Mouse (Mus musculus): ENCODE measurements around the gene Rhof.

Gene Rhof

DNA sequence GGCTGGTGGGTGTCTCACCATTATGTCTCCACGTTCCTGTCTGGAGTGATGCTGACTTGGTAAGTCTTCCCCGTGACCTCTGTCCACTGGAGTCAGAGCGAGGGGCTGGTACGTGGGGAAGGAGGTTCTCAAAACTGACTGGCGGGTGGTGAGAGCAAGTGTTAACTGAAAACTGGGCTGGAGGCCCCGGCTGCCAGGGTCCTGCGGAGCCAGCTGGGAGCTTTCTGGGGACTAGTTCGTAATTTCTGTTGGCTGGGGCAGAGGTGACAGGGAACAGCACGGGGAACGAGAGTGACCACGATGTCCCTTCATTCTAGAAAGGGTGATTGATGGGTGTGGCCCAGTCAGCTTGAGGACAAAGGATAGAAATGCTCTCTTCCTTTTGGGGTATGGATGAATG is 18.4 kb downstream of the Rhof start:
- no peak for DNase-seq (ENCODE audit: low read depth, low spot score)

GRCm38 (mm10) chr5:123110296-123110721 is 22.2 kb downstream of the Rhof start:
- DNase-seq (ENCODE audit: low read depth, low spot score) = no peak

DNA sequence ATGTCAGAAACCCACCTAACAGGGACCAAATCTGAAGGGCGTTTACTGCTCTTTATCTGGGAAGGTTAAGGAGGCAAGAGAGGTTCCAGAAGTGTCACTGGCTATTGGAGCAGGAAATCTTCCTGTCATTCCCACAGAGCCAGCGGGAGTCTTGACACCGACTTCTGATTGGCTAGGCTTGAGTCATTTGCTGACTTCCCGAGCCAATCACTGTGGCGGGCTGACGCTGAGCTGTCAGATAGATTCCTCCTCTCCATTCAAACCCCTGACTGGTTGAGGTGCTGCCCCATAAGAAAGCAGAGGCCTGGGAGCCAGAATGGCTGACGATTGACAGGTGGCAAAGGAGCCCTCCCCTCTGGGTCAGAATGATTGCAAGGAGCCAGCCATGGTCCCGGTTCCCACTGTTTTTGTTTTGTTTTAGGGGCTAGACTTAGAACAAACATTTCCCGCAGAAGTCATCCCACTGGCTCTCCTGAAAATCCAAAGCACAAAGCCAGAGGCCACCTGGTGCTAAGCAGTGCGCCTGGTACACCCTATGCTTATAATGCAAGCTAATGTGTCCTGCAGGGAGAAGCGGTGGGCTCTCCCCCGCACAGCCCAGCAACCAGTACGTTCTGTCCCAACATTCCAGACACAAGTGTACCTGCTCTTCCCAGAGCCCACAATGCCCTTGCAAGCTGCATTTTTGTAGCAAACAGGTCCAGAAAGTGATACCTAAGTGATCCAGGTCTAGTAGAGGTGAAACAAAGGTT is 22.9 kb downstream of the Rhof start:
- DNase-seq (ENCODE audit: low read depth, low spot score) = no peak

DNA sequence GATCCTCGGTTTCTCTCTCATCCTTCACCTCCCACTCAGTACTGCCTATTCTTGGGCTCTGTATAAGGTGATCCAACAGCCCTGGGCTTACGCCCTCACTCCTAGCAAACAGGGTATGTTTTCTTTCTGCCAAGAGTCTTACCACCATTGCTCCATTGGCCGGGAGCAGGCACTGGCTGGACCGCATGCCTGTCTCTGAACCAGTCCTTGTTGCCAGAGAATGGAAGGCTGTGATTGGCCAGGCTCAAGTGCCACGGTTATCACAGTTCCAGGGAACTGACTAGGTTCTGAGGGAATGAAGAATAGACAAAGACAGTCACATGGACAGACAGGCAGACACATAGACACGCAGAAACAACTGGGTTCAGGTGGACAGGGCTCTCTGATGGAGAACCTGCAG is 27.7 kb downstream of the Rhof start:
- DNase-seq (ENCODE audit: low read depth, low spot score) = no peak

GRCm38 (mm10) chr5:123103556-123103955 is 28.9 kb downstream of the Rhof start:
- no peak for DNase-seq (ENCODE audit: low read depth, low spot score)

DNA sequence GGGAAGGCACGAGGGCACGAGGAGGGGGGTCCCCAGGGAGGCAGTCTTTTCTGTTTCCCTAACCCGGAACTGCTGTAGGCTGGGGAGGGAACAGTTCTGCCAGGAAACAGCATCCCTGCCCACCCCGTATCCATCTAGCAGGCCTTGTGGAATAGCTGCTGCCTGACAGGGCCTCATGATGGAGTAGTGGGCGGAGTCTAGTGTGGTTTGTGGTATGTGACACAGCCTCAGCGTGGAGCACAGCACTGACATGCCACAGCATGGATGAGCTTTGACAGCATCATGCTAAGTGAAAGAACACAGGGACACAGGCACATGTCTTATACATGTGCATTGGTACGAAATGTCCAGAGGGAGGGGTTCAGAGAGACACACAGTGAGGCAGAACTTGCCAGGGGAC is 30.1 kb downstream of the Rhof start:
- peak; percentile 76 for DNase-seq (ENCODE audit: low read depth, low spot score)

- no peak for DNase-seq (ENCODE audit: low read depth, low spot score)
These were observed 34.0 kb downstream of the Rhof start for GRCm38 (mm10) chr5:123098487-123098886.

- DNase-seq (ENCODE audit: low read depth, low spot score) = no peak
These were observed 36.2 kb downstream of the Rhof start for GRCm38 (mm10) chr5:123096299-123096698.

DNA sequence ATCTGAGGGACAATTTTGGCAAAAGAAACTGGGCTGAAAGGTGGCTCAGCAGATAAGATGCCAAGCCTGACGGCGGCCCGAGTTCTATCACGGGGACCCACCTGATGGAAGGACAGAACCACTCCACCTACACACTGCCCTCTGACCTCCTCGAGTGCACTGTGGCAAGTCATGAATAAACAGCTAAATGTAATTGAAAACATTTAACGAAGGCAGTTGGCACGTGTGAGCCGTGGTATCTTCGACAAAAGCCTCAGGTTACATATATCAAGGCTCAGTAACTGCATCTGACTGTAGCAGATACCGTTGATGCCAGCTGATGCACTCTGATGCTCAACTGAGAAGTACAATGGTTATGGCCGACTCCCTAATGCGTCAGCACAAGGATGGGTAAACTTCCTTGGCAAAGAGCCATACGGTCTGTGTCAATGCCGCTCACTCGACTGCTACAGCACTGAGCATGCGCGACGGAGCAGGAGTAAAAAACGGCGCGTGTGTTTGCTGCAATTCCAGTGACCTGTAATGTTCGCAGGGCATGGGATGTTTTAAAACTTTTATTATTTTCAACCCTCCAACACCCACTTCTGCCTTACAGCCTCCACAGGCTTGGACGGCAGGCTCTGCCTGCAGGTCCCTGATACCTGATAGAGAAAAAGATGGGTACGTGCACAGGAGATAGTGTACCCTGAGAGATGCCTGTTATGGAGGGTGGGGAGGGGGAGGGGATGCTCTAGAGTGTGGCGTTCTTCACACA is 38.1 kb downstream of the Rhof start:
- no peak for DNase-seq (ENCODE audit: low read depth, low spot score)

GRCm38 (mm10) chr5:123093077-123093633 is 39.3 kb downstream of the Rhof start:
- DNase-seq (ENCODE audit: low read depth, low spot score) = no peak

GRCm38 (mm10) chr5:123090560-123091306 is 41.8 kb downstream of the Rhof start:
- DNase-seq (ENCODE audit: low read depth, low spot score) = no peak

DNA sequence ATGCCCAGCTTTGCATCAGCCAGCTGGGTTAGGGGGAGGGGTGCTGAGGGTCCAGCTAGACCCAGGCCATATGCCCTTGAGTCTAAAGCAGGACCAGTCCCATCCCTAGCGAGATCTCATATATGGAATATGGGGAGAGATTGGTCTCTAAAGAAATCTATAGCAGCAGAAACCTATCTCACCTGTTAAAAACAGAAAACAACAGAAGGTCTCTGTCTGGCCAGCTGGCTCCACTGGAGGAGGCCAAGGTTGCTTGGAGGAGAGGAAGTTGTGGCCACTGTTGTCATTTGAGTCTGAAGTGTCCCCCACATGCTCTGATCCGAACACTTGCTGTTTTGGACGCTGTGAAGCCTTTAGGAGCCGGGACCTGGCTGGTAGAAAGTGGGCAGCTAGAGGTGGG is 43.7 kb downstream of the Rhof start:
- no peak for DNase-seq (ENCODE audit: low read depth, low spot score)

- DNase-seq (ENCODE audit: low read depth, low spot score) = no peak
These were observed 46.0 kb downstream of the Rhof start for GRCm38 (mm10) chr5:123086501-123086900.

GRCm38 (mm10) chr5:123083340-123084050 is 49.0 kb downstream of the Rhof start:
- no peak for DNase-seq (ENCODE audit: low read depth, low spot score)

- DNase-seq (ENCODE audit: low read depth, low spot score) = no peak
These were observed 52.0 kb downstream of the Rhof start for GRCm38 (mm10) chr5:123080510-123080909.

GRCm38 (mm10) chr5:123080041-123080440 is 52.5 kb downstream of the Rhof start:
- DNase-seq (ENCODE audit: low read depth, low spot score) = no peak

GRCm38 (mm10) chr5:123079568-123079967 is 52.9 kb downstream of the Rhof start:
- DNase-seq (ENCODE audit: low read depth, low spot score) = no peak

DNA sequence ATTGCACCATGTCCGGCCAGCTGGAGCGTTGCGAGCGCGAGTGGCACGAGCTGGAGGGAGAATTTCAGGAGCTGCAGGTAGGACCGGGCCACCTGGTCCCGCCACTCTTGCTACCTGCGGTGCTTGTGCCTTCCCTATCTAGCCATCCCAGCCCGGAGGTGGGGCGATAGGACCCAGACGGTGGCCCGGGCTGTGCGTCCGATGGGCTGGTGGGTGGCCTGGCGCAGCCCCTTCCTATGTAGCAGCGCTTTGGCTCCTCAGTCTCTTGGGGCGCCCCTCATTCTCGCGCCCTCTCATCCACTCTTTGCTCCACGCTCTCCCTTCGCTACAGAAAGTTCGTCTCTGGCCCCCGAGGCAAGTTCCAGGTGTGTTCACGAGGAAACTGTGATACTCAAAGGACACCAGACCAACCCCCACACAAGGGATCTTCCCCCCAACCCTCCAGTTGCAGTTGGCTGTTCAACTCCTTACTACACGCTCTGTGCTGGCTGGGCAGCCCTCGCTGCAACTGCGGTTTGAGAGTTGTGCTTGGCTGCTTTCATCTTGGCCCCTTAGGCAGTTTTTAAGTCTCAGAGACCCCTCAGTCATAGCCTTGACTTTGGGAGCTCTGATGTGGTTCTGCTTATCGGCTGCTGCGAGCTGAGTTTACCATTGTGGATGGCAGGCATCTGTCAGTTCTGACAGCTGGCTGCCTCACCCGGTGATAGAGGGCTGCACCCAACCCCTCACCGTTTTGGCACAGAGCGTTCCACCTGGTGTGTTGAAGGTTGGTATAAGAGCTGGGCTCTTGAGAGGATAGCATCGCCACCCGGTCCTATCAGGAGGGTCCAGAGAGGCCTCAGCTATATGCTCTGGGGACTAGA is 55.8 kb downstream of the Rhof start:
- DNase-seq (ENCODE audit: low read depth, low spot score) = no peak

- peak; percentile 85 for DNase-seq (ENCODE audit: low read depth, low spot score)
These were observed 56.7 kb downstream of the Rhof start for GRCm38 (mm10) chr5:123075576-123076418.

DNA sequence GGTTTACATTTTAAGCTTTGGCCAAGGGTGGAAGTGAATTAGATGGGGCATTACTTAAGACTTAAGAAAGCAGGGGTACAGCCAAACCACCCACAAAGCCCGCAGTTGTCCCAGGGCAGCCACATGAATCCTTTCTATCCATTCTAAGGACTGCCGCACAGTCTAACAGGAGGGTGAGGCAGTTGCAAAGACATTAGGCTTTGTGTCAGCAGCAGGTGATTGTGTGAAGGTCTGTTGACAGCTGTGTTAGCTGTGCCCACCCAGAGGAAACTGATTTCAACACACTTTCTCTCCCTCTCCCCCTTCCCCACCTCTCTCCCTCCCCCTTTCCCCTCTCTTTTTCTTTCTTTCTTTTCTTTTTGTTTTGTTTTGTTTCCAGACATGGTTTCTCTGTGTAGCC is 63.8 kb downstream of the Rhof start:
- DNase-seq (ENCODE audit: low read depth, low spot score) = no peak

Measured in 3T3-L1 (cell line).